Mouse (Mus musculus) kidney, adult 9 months (tissue): ENCODE measurements around the gene Ccdc84.
A peak's percentile ranks its signal among the peaks of the same experiment; 100 is the strongest.
"Not testable (repeated sequence)": the region's sequence is repeated elsewhere in the genome, so short reads cannot be mapped to it uniquely, and the experiment has no call there.

Source experiments
- DNase-seq: peaks from one replicate; pipeline ENCODE4 v3.0.0; 2022

Ccdc84 gene

GRCm38 (mm10) chr9:44418519-44419385, at the start of gene Ccdc84:
TSS of gene Ccdc84 (minus strand) at chr9:44418569.
- no peak for DNase-seq

DNA sequence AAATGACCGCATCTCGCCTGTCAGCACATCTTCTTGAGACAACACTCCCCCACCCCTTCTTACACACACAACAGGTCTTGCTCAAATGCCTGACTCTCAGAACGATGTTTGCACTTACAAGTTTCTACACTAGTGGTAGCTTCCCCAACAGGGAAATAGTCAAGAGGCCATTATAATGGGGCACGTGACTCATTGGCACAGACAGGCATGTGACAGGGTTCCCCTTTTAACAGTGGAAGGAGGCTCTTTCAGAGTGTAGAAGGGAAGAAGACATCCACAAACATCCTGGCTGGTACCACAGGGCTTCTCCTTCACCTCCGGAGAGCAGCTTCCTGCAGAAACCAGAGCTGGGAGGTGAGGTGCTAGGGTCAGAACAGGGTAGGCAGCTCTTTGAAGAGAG, 43.6 kb upstream of the Ccdc84 start:
- no peak for DNase-seq

- no peak for DNase-seq
Measured at GRCm38 (mm10) chr9:44457035-44457742, 38.8 kb upstream of the Ccdc84 start.

DNA sequence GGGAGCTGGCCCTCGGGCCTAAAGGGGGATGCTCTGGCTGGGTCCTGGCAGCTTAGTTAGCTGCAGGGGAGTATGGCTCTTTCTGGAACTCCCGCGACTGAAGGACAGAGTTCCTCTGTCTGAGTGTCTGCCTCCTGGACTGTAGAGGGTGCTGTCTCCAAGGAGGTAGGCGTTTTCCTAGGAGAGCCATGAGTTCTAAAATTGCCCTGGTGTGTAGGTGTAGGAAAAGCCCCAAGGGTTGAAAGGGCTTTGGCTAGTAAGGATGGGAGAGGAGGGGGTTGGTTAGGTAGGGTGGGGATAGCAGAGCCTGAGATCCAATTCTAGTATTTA, 36.5 kb upstream of the Ccdc84 start, which contains the start of gene Upk2:
Gene Upk2, minus strand, starts transcription at position 86 of the 330 bp plus-strand sequence.
- DNase-seq, result no peak

- peak; percentile 80 for DNase-seq
Measured at GRCm38 (mm10) chr9:44454132-44454890, 35.9 kb upstream of the Ccdc84 start.

GRCm38 (mm10) chr9:44450387-44450786, 32.0 kb upstream of the Ccdc84 start:
- DNase-seq, result peak; percentile 34

- not testable (repeated sequence) for DNase-seq
Measured at GRCm38 (mm10) chr9:44444402-44445025, 26.1 kb upstream of the Ccdc84 start.

DNA sequence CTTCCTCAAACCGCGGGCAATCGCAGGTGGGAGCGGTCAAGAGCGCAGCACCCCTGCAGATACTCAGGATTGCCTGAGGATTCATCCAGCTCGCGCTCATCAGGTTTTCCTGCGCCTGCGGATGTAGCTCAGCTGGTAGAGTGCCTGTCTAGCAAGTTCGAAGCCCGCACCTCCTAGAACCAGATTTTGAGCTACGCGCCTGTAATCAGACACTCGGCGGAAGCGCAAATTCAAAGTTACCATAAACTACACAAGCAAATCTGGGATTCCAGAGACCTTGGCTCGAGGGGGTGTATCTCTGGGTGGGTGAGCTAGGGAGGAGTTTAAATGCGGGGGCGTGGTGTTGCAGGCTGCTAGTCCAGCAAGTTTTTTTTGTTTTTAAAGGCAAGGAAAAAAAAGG, 22.6 kb upstream of the Ccdc84 start, which contains the start of gene Foxr1:
Gene Foxr1, minus strand, starts transcription at position 176 of the 400 bp plus-strand sequence.
- no peak for DNase-seq

DNA sequence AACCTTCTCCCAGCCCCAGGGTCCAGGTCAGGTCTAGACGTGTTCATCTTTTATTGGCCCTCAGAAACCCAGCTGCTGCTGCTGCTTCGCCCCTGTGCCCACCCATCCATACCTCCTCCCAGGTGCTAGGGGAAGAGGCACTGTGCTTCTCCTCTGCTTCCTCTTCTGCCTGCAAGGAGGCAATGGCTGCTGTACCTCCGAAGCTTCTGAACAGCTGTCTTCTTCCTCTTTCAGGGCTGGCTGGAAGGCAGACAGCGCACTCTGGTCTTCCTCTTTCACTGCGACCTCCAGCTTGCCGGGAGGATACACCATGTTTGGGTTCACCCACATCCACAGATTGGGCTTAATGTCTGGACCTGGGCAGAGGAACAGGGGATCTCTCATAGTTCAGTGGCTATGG, 17.4 kb upstream of the Ccdc84 start:
- DNase-seq, result no peak

- DNase-seq, result no peak
Measured at GRCm38 (mm10) chr9:44432577-44433185, 14.3 kb upstream of the Ccdc84 start.

- DNase-seq, result no peak
Measured at GRCm38 (mm10) chr9:44423576-44423975, 5.2 kb upstream of the Ccdc84 start.

- no peak for DNase-seq
Measured at GRCm38 (mm10) chr9:44420280-44420898, 2.0 kb upstream of the Ccdc84 start.

- DNase-seq, result not testable (repeated sequence)
Measured at GRCm38 (mm10) chr9:44419730-44420129, 1.4 kb upstream of the Ccdc84 start.

DNA sequence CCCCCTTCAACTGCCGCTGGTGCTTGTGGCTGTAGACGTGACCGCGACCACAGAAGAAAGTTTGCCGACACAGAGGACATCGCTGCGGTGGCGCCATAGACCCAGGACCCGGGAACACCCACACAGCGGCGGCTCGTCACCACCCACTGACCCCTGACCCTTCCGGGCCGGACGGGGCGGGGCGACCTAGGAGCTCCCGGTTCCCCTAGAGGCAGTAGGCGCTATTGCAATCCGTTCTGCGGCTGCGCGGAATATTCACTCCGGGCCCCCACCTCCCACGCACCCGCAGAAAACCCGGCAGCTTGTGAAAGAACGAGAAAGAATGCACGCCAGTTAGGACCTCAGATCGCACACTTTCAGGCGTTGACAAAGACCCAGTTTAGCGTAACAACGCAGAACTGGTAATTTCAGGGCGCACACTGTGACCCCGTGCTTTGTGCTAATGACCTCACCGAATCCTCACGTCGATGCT, 441 bp downstream of the Ccdc84 start:
- peak; percentile 96 for DNase-seq

DNA sequence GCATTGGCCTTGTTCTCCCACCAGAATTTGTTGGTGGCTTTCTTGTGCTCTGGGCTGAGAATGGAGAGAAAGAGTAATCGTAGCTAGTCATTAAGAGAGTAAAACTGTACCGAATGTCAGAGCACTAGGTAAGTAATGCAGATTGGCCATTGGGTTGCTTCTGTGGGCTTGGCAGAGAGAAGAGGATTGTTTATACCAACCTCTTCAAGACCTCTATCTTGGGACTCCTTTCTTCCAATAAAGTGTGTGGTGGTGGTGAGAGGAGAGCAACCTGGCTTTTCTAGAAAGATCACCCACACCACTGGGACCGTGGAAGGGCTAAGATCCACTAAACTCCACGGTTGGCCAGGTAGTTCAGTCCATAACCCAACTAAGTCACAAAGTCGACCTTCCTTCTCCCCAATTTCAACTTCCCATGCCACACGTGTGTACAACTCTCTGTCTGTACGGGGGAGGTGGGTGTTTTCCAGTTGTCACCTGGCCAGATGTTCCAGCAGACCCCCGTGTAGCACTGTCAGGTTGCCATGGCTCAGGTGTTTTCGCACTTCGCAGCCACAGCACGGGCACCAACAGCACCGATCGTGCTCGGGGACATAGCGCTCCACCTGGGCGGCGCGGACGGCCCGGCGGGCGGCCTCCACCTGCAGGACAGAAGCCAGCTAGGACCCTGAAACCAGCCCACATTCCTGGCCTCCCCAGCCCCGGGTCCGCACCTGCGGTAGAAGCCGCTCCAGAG, 1.0 kb downstream of the Ccdc84 start:
- peak; percentile 27 for DNase-seq

GRCm38 (mm10) chr9:44412781-44413180, 5.6 kb downstream of the Ccdc84 start:
- no peak for DNase-seq

DNA sequence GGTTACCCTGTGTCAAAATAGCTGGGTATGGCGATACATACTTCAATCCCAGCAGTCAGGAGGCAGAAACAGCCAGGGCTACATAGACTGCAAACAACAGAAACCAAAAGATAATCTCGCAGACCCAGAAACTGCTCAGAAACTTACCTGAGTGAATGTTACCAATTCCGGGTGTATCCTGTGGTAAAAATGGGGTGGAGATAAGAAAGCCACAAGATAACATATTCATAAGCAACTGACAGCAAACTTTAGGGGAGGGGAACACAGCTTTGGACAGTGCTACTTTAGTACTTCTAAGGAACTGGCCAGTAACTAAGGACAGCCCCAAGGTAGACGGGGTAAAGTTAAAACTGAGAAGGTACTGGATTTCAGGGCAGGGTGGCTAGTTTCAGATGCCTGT, 6.1 kb downstream of the Ccdc84 start:
- no peak for DNase-seq

DNA sequence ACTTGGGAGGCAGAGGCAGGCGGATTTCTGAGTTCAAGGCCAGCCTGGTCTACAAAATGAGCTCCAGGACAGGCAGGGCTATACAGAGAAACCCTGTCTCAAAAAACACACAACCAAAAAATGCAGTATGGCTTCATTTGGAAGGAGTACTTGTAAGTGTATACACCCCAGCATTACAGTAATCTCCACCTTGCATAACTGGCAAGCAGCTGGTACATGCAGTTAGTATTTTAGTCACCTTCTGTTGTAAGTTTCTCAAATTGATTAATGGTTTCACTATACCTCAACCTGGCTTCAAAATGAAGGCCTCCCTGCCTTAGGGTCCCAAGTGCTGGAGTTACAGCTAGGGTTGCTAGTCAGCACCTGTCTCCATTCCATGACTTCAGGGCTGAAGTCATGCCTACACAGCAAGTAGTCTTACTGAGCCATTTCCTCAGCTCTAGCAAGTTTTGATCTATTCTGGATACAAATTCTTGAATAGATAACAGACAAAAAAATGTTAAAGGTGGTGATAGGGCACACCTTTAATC, 6.7 kb downstream of the Ccdc84 start:
- no peak for DNase-seq

- DNase-seq, result peak; percentile 10
Measured at GRCm38 (mm10) chr9:44410647-44411336, 7.6 kb downstream of the Ccdc84 start.

GRCm38 (mm10) chr9:44408693-44409092, 9.7 kb downstream of the Ccdc84 start:
- not testable (repeated sequence) for DNase-seq
